Comparison of ENCODE assay signal across 13 mouse cellular contexts in genomic region chr3:53108594-53109373, GRCm38 (mm10).
DNase-seq lines count a peak whose midpoint lies in the region; ATAC-seq and TF ChIP-seq lines count a peak whose summit lies in the region.
"Had no signal": no experiment of that assay in that cellular context is flagged by ENCODE, and none has a peak within 500 bp of the region (broad histone marks: within the 10 kb centered on the region; RNA-seq: fewer than 3 reads in every experiment).

No protein-coding gene starts in this region.

- no peak overlapping the region for H3K4me2 ChIP-seq in hindbrain, embryonic 12.5 days (replicated peaks)
- H3K4me2 ChIP-seq in midbrain, embryonic 16.5 days (ENCODE audit: low read length): no peak overlapping the region
- H3K4me2 ChIP-seq in liver, embryonic 12.5 days: no peak overlapping the region
- H3K4me2 ChIP-seq: lung, embryonic 15.5 days had no signal

- H3K9me3 ChIP-seq in hindbrain, embryonic 12.5 days (replicated peaks): peaks cover 11% of the 10 kb centered on the region; the same call in 1 of the 2 replicates
- peaks cover 7% of the 10 kb centered on the region; the same call in 1 of the 2 replicates for H3K9me3 ChIP-seq in hindbrain, embryonic 10.5 days
- no peaks in the 10 kb centered on the region for H3K9me3 ChIP-seq in midbrain, embryonic 16.5 days (replicated peaks; ENCODE audit: control insufficient read depth, low read length, poor library complexity, severe bottlenecking)
- H3K9me3 ChIP-seq in liver, embryonic 12.5 days (replicated peaks): peaks cover 8% of the 10 kb centered on the region
- H3K9me3 ChIP-seq: lung, embryonic 15.5 days had no signal

- H3K27ac ChIP-seq in hindbrain, embryonic 12.5 days: peak overlapping the region; percentile 30; the same call in 1 of the 2 replicates
- H3K27ac ChIP-seq in hindbrain, embryonic 10.5 days: no peak overlapping the region
- H3K27ac ChIP-seq in midbrain, embryonic 16.5 days (ENCODE audit: low read length): peak overlapping the region; percentile 38; the same call in 1 of the 2 replicates
- H3K27ac ChIP-seq in liver, embryonic 12.5 days: no peak overlapping the region
- H3K27ac ChIP-seq: lung, embryonic 15.5 days had no signal

- 45% methylated on average over 11 of the region's 11 CpGs for WGBS in hindbrain, embryonic 12.5 days
- WGBS in hindbrain, embryonic 10.5 days: 61% methylated on average over 11 of the region's 11 CpGs
- 28% methylated on average over 11 of the region's 11 CpGs for WGBS in midbrain, embryonic 16.5 days
- 57% methylated on average over 11 of the region's 11 CpGs for WGBS in liver, embryonic 12.5 days (ENCODE audit: insufficient replicate concordance)

- H3K9ac ChIP-seq in hindbrain, embryonic 12.5 days: no peak overlapping the region
- H3K9ac ChIP-seq in midbrain, embryonic 16.5 days (ENCODE audit: low read depth, low read length): no peak overlapping the region
- H3K9ac ChIP-seq in liver, embryonic 12.5 days: no peak overlapping the region
- H3K9ac ChIP-seq: lung, embryonic 15.5 days had no signal

- no peaks in the 10 kb centered on the region for H3K36me3 ChIP-seq in hindbrain, embryonic 12.5 days
- H3K36me3 ChIP-seq in hindbrain, embryonic 10.5 days: peaks cover 9% of the 10 kb centered on the region; the same call in 1 of the 2 replicates
- H3K36me3 ChIP-seq in midbrain, embryonic 16.5 days (ENCODE audit: control insufficient read depth, insufficient read depth, low read length): no peaks in the 10 kb centered on the region
- H3K36me3 ChIP-seq in liver, embryonic 12.5 days: no peaks in the 10 kb centered on the region

- no peak for DNase-seq in hindbrain, embryonic 10.5 days (ENCODE audit: low spot score)
- DNase-seq in brain, embryonic 14.5 days (ENCODE audit: low read depth): peak; percentile 66
- peak; percentile 53 for DNase-seq in forelimb bud, embryonic 11.5 days (ENCODE audit: low read depth, low spot score)
- no peak for DNase-seq in kidney, postnatal 10 days
- DNase-seq: heart, postnatal 14 days; layer of hippocampus, adult 9-11 months; liver; thymus, postnatal 14 days had no signal

- no peak overlapping the region for H3K4me3 ChIP-seq in hindbrain, embryonic 12.5 days
- H3K4me3 ChIP-seq in hindbrain, embryonic 10.5 days: no peak overlapping the region
- H3K4me3 ChIP-seq in midbrain, embryonic 16.5 days (ENCODE audit: low read depth, low read length): no peak overlapping the region
- H3K4me3 ChIP-seq in liver, embryonic 12.5 days: no peak overlapping the region
- H3K4me3 ChIP-seq: erythroblast, embryonic 14.5 days; lung, embryonic 15.5 days had no signal

- no peak for TF ChIP-seq POLR2A in brain, embryonic 14.5 days (IDR thresholded peaks at IDR 0.05; ENCODE audit: borderline replicate concordance, extremely low read depth, insufficient read depth, insufficient read length, poor library complexity, severe bottlenecking)

- no peak for TF ChIP-seq CTCF in brain, embryonic 14.5 days (IDR thresholded peaks at IDR 0.05; ENCODE audit: borderline replicate concordance, extremely low read depth, insufficient read depth, insufficient read length)

- H3K4me1 ChIP-seq in hindbrain, embryonic 12.5 days: peaks cover 15% of the 10 kb centered on the region; the same call in 1 of the 2 replicates
- peaks cover 25% of the 10 kb centered on the region for H3K4me1 ChIP-seq in hindbrain, embryonic 10.5 days (replicated peaks)
- peaks cover 12% of the 10 kb centered on the region for H3K4me1 ChIP-seq in midbrain, embryonic 16.5 days (ENCODE audit: control insufficient read depth, insufficient read depth, low read length)
- H3K4me1 ChIP-seq in liver, embryonic 12.5 days: no peaks in the 10 kb centered on the region
- H3K4me1 ChIP-seq: lung, embryonic 15.5 days had no signal

- peak; percentile 67; the same call in 1 of the 2 replicates for ATAC-seq in hindbrain, embryonic 12.5 days (ENCODE audit: low FRiP score)
- peak; percentile 59; the same call in 1 of the 2 replicates for ATAC-seq in midbrain, embryonic 16.5 days
- no peak for ATAC-seq in liver, embryonic 12.5 days

- no peaks in the 10 kb centered on the region for H3K27me3 ChIP-seq in hindbrain, embryonic 12.5 days
- H3K27me3 ChIP-seq in hindbrain, embryonic 10.5 days (ENCODE audit: insufficient read depth, poor library complexity, severe bottlenecking): no peaks in the 10 kb centered on the region
- H3K27me3 ChIP-seq in midbrain, embryonic 16.5 days (ENCODE audit: control insufficient read depth, insufficient read depth, low read depth, low read length): no peaks in the 10 kb centered on the region; the same call in 1 of the 2 replicates
- no peaks in the 10 kb centered on the region for H3K27me3 ChIP-seq in liver, embryonic 12.5 days (replicated peaks)
- H3K27me3 ChIP-seq: lung, embryonic 15.5 days had no signal

Comparison
In these comparisons a context has a peak if more than half of its experiments do, and no peak if none do; other contexts are left out.
1. H3K27ac ChIP-seq: peak in hindbrain, embryonic 12.5 days (single experiment) and midbrain, embryonic 16.5 days (single experiment); none in hindbrain, embryonic 10.5 days (single experiment) and liver, embryonic 12.5 days (single experiment).
2. DNase-seq: peak in brain, embryonic 14.5 days (single experiment) and forelimb bud, embryonic 11.5 days (single experiment); none in hindbrain, embryonic 10.5 days (single experiment) and kidney, postnatal 10 days (single experiment).